Mouse (Mus musculus): ENCODE measurements around the gene Ddi2.

The Ddi2 gene

DNA sequence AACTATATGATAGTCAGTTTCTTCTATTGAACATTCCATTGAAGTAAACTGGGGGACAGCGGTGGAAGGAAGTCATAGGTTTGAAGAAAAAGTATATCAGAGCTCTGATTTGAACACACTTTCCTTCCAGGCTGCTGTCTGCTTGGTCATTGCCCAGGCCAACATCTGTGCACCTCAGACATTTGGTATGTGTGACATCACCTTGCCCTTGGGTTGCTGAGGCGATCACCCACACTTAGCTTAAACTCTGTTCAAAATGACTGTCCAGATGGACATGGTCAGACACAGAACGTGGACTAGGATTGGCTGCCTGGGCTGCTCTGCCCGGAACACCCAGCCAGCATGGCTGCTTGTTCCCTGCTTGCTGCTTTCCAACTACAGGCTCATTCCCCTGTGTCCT is 19.2 kb upstream of the Ddi2 start:
- DNase-seq (ENCODE audit: low spot score in 2 of 2), result no peak

DNA sequence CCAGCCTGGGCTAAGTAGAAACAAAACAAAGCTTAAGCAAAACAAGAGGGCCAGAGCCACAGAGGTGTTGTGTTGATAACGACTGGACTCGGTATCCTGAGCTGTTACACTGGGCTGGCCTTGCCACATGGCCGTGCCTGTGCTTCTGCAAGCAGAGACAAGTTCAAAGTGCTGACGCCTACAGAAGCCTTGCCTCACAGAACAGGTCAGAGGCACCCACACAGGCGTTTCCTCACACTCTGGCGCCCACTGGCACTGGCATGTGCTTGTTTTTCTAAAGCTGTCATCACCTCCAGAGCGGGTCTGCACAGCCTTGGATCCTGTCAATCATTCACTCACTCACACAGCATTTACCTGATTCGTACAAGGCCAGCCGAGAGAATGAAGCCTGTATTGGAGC is 18.6 kb upstream of the Ddi2 start:
- no peak for DNase-seq (ENCODE audit: low spot score in 2 of 2)

DNA sequence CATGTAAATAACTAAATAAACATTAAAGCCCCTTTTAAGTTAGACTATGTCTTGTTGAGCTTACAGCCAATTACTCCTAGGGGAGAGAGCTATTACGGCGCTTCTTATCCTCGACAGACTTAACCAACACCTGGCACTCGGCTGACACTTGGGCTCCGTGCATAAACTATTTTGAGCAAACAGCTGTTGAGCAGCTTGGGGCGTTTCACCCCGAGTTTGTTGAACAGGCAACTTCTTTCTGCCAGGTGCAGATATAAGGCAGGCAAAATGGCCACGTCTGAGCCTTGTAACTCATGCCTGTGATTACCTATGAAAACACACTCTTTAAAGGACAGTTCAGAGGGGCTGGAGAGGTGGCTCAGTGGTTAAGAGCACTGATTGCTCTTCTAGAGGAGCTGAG is 14.8 kb upstream of the Ddi2 start:
- no peak for DNase-seq (ENCODE audit: low spot score in 2 of 2)

DNA sequence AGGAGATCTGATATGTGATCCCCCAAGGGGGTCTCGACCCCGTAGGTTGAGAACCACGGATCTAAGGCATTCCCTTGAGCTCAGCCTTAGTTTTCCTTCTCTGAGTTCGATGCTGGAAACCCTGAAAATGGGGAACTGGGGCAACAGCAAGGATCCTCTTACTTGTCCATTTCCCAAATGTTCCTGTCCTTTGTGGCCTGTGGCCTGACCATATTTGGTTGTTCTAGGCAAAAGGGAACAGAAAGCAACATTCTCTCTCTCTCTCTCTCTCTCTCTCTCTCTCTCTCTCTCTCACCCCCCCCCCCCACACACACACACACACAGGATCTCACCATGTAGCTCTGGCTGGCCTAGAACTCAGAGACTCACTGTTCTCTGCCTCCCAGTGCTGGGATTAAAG is 13.6 kb upstream of the Ddi2 start:
- DNase-seq (ENCODE audit: low spot score in 2 of 2), result no peak

DNA sequence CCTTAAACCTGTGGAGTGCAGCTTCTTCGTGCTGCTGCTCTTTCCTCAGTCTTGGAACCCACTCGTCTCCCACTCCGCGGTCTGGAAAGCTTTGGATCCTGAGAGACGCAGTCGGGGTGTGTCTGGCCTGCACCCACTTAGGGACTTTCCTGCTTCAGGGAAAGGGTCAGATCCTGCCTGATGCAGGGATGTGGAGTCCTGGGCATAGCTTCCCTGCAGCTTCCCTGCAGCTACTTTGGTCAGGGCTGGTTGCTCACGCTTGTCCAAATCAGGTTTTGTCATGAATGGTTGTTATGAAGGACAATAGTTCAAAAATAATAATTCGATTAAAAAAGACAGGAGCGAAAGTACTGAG is 12.0 kb upstream of the Ddi2 start:
- DNase-seq (ENCODE audit: low spot score in 2 of 2), result no peak

DNA sequence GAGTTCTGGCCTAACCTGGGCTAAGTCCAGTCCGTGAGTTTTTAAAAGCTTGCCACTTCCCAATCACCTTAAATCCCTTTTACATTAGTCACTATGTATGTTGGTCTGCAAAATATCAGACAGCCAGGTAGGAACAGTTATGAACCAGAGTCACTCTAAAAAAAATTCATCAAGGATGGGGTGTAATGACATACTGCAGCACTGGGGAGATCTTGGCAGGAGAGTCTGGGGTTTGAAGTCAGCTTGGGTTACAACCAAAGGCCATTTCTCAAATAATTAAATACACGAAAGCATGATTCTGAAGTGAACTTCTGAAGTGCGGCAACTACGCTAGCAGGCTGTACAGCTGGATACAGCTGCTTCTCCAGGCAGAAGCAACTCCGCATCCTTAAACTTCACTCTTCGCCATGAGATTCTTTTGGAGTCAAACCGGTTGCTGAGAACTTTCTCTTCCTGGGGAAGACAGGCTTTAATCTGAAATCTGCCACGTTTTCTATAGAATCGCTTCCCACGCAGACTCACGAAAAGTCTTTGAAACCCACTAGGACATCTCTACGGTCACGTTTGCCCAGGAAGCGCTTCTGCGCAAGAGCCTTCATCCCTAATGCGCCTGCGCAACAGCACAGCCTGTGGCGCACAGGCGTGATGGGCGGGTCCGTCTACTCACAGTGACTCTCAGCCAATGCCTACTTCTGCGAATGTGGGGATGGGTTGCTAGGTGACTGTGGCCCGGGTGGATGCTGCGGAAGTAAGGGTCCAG is 11.4 kb upstream of the Ddi2 start:
- peak; percentile 73 to 91 for DNase-seq (ENCODE audit: low spot score in 2 of 2)

DNA sequence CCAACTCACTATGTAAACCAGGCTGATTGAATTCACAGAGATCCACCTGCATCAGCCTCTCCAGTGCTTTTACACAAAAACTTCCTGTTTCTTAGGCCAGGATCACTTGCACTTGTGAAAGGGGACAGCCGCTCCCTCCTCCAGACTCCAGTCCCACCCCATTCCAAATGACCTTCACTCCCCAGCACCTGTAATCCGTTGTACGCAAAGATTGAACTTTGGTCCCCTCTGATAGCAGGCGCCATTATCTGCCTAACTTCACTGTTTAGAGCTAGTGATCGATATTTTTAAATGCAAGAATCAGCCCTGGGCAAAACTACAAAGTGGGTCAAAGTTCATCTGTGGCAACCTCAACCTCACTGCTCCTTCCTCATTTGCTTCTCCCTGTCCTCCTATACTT is 8.5 kb upstream of the Ddi2 start:
- DNase-seq (ENCODE audit: low spot score in 2 of 2), result no peak

DNA sequence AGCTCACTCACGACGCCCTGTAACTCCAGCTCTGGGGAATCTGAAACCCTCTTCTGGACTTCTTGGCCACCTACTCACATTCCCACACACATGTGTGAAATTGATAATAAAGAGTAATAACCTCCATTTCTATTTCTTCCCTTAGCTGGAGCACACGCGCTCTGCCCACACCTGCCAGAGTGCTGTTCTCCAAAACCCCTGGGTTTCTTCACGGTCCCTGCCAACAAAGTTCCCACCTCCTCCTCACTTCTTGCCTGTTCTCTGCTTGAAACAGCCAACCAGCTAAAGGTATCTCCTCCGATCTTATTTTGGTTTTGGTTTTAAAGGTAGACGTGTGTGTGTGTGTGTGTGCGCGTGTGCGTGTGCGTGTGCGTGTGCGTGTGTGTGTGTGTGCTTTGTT is 7.2 kb upstream of the Ddi2 start:
- DNase-seq (ENCODE audit: low spot score in 2 of 2), result no peak

DNA sequence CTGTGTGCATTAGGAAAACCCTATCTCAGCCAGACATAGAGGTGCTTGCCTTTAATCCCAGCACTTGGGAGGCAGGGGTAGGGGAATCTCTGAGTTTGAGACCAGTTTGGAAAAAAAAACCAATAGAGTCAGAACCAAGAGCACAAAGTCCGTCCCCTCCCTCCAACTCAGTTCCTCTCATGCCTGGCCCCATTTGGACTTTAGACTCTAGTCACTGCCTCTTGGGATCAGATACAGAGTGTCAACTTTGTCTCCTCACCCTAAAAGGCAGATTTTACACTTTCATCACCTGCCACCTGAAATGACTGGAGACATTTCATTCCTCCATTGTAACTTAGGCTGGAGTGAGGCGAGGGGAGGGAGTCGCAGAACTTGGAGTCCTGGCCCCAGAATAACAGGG is 6.0 kb upstream of the Ddi2 start:
- DNase-seq (ENCODE audit: low spot score in 2 of 2), result no peak

DNA sequence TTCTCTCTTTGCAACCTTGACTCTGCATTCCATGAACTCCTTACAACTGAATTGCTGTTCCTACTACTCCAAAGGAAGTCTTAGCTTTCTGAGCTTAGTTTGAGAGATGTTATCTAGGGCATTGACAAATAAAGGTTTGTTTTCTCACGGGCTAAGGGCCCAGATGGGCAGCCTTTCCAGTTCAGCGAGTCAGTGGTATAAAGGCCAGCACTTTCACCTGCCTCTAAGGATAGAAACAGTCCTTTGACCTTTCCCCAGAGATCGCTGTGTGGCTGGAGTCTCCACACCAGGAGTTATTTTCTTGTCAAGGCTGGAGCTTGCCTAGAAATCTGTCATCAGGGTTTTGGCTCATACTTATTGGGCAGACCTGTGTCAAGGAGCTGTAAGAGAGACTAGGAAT is 2.5 kb upstream of the Ddi2 start:
- no peak for DNase-seq (ENCODE audit: low spot score in 2 of 2)

DNA sequence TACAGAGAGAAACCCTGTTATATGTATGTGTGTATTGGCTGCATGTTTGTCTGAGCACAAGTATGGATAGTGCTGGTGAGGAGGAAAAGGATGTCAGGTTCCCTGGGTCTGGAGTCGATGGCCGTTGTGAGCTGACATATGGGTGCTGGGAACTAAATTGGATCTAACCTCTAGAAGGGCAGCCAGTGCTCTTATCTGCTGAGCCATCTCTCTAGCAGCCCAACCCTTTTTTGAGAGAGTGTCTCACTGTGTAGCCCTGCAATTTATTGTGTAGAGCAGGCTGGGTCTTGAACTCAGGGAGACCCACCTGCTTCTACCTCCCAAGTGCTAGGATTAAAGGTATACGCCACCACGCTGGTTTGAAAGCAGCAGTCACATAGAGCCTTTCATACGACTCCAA is 2.1 kb upstream of the Ddi2 start:
- no peak for DNase-seq (ENCODE audit: low spot score in 2 of 2)

DNA sequence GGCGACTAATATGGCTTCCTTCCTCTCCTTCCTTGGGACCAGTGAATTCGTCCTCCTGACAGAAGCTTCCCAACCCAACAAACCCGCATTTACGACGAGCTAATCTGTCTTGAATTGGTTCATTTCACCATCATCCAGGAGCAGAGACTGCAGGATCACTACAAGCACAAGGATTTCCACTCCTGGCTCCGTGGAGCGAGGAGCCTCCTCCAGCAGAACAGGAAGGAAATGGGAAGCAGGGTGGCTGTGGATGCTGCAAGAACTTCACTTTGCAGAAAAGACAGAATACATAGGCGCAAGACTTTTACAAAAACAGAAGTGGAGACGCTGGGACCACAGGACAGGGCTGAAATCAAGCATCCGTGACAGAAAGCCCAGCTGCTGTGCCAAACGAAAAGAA is 1.4 kb upstream of the Ddi2 start:
- peak in 1 of 2 experiments; percentile 31 for DNase-seq (ENCODE audit: low spot score in 2 of 2)

DNA sequence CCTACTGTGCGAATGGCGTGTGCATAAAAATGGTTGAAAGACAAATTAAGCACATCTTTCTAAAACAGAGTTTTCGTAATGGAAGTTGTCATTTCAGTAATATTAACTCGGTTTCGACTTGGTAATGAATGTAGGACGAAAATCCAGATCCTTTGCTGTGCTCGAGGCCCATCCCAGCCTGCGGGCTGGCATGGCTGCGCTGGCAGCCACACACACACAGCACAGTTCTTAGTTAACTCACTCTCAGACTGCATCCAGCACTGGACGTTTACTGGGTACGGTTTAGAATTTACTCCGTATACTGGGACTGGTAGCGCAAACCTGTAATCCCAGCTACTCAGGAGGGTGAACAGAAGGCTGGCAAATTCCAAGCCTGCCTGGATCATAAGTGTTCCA is 452 bp upstream of the Ddi2 start:
- DNase-seq (ENCODE audit: low spot score in 2 of 2), result no peak

DNA sequence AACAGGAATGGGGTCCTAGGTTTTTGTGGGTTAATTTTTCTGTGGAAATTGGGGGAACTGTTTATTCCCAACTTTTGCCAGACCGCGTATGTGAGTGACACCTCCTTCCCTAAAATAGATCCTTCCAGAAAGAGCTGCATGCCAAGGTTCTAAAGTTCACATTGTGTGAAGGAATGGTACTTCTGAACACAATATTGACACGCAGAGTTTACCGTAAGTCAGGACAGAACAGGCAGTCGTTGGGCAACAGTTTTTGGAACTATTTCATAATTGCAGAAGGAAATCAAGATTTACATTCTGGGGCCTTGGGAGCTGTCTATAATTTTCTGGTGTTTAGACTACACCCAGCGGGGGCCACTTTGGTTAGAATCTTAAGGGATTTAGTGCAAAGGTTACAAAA is 1.3 kb downstream of the Ddi2 start:
- DNase-seq (ENCODE audit: low spot score in 2 of 2), result no peak

DNA sequence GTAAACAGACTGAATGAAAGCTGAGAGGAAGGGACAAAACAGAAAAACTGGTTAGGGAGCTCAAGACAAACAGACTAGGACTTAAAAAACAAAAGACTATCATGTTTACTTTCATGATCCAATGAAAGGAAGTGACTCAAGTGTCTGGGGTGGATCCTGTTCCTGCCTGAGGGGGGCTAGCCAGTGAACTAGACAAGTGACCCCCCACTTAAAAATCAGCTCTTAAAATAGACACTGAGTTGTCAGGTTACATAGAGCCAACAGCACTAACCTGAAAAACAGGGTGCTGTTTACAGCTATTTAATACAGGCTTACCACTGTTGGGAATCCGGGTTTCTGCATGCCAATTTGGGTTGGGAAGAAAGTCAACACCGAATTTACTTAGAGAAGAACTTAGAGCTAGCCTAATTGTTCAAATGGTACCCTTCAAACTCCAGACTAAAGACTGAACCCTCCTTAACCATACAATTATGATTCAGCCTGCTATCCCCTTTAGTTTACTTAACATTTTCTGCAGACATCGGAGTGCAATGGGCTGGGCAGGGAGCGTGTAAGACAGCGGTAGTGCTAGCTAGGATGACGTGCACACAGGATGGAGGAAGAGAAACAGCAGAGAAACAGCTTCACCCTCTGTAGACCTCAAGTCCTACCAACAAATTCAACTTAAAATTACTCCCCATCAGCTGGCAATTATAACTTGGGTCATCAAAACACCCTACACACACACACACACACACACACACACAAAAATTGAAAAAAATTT is 2.3 kb downstream of the Ddi2 start:
- DNase-seq (ENCODE audit: low spot score in 2 of 2), result no peak

DNA sequence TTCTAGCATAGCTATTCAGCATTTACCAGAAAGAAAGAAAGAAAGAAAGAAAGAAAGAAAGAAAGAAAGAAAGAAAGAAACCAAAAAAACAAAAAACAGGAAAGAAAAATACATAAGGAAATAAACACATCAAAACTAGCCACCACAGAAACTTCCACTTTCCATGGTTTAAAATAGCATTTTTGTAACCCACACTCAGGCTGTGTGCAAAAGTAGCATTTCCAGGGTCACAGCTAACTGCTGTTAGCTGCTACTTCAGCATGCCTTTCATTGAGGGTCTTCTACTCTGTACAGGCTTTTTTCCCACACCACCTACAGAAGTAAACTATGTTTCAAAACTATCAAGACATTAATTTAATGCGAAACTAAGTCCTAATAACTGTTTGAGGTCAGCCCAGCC is 3.9 kb downstream of the Ddi2 start:
- no peak for DNase-seq (ENCODE audit: low spot score in 2 of 2)

DNA sequence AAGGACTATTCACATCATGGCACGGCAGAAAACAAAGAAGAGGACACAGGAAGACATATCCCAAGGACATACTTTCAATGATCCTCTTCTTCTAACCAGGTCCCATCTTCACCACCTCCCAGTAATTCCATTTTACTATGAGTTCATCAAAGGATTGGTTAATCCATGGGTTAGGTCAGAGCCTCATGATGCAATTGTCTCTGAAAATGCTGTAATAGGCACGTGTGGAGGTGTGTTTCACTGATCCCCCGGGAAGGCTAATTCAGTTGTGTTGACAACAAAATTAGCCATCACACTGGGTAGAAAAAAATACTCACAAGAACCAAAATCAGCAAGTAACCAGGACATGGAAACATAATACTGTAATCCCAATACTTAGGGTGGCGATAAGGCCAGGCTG is 5.6 kb downstream of the Ddi2 start:
- DNase-seq (ENCODE audit: low spot score in 2 of 2), result no peak

DNA sequence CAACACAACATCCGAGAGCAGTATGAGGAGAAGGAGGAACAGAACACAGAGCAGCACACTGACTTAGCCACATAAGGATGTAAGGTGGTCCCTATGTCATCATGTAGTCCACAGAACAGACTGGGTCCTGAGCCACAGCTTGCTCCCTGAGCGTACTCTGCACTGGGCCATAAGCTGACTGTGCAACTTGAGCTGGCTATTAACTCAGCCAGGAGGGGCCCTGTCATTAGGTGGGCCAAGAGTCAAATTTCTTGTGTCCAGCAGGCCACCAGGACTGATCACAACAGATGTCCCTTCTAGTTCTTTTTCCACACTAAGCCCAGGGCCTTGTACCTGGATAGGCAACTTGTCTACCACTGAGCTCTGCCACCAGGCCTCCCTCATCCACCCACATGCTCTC is 8.2 kb downstream of the Ddi2 start:
- no peak for DNase-seq (ENCODE audit: low spot score in 2 of 2)

DNA sequence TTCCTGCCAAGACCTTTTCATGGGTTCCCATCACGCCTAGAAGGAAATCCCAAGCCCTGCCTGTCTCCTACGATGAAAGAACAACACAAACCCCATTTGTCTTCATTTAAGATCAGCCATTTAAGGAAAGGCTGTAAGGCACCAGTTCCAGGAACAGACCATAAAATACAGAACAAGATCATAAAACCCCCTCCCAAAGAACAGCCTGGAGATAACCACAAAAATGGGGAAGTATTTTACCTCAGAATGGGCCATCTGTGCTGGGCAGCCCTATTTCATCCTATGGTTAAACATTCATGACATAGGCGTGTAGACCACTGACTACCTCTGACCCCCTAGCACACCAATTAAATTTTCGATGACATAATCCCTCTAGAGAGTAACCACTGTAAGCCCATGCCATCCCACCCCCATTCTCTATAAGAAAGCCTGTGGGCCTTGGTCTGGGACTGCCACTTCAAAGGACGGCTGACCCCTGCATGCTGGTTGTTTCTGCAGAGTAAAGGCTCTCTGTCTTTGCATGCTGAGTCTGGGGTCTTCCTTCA is 9.5 kb downstream of the Ddi2 start:
- DNase-seq (ENCODE audit: low spot score in 2 of 2), result no peak

DNA sequence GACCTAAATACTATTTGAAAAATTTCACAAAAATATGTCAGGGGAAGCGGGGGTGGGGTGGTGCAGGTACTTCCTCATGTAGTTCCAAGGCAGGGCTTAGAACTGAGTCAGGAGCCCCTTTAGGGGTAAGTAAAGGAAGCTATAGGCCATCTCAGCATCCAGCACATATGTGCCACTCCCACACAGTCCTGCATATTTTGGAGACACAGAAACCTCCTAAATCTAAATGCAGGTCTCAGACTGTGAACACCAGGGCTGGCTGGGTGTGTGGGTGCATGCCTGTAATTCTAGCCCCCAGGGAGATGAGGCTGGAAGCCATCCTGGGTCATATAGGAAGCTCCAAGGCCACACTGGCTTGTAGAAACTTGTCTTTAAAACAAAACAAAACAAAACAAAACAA is 12.0 kb downstream of the Ddi2 start:
- no peak for DNase-seq (ENCODE audit: low spot score in 2 of 2)

DNA sequence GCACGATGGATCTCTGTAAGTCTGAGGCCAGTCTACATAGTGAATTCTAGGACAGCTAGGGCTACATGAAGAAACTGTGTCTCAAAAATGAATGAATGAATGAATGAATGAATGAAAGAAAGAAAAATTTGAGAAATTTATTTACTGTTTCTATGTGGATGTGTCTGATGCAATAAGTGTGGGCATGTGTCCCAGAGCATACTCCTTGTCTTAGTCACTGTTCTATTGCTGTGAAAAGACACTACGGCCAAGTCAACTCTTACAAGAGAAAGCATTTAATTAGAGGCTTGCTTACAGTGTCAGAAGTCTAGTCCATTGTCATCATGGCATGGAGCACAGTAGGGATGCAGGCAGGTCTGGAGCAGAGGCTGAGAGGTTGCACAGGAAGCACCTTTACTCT is 14.2 kb downstream of the Ddi2 start:
- DNase-seq (ENCODE audit: low spot score in 2 of 2), result no peak

DNA sequence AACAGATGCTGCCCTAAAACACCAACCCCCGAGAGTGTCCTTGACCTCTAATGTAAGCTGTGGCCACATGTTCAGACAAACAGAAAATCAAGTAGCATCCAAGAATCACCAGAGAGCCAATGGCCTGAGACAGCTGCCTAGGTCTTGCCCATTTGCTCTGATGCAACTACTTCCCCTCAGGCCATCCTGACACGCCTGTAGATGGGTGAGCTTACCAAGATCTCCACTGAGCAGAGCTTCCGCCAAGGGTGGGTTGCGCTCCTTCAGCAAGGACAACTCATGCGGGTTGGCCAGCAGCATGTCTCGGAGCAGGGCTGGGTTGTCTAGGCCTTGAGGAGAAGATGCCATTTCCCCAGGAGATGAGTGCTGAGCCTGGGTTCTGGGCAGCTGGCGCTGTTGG is 15.2 kb downstream of the Ddi2 start:
- no peak for DNase-seq (ENCODE audit: low spot score in 2 of 2)

DNA sequence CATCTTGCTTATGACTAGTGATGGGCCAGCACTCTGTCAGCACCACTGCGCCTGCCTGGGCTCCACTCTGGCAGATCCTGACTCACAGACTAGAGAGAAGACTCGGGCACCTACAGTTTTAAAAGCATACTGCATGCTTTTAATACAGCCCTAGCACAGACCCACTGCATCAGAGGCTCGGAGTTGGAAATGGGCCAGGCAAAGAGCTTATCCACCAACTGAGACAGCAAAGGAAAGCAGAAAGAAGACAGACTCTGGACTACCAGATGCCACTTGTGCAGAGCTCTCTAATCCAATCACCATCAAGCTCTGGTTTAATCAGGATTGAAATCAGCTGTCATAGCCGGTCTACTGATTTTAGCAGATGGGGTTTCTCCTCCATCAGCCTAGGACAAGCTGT is 17.9 kb downstream of the Ddi2 start:
- no peak for DNase-seq (ENCODE audit: low spot score in 2 of 2)

DNA sequence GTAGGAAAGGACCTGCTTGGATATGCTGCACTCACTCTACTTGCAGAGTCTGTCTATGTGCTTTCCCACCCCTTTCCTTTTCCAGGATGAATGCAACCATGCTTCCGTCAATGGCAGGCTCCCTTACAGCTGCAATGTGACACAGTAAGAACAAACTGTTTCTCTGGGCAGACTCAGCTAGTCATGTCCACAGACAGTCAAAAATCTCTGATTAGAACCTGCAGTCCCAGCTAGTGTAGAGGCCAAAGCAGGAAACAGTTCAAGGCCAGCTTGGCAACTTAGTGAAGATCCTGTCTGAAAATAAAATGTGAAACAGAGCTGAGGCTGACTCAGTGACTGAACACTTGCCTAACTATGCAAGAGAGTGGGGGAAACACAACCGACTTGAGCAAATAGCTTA is 18.6 kb downstream of the Ddi2 start:
- no peak for DNase-seq (ENCODE audit: low spot score in 2 of 2)
